Mouse (Mus musculus) right cerebral cortex, postnatal 14 days (tissue): Measurements from ENCODE around the gene Pgam1.
"Not testable (repeated sequence)": the region's sequence is repeated elsewhere in the genome, so short reads cannot be mapped to it uniquely, and the experiment has no call there.

ENCODE experiments used
- DNase-seq: peaks from one replicate; pipeline ENCODE4 v3.0.0; 2022

Pgam1 gene

DNA sequence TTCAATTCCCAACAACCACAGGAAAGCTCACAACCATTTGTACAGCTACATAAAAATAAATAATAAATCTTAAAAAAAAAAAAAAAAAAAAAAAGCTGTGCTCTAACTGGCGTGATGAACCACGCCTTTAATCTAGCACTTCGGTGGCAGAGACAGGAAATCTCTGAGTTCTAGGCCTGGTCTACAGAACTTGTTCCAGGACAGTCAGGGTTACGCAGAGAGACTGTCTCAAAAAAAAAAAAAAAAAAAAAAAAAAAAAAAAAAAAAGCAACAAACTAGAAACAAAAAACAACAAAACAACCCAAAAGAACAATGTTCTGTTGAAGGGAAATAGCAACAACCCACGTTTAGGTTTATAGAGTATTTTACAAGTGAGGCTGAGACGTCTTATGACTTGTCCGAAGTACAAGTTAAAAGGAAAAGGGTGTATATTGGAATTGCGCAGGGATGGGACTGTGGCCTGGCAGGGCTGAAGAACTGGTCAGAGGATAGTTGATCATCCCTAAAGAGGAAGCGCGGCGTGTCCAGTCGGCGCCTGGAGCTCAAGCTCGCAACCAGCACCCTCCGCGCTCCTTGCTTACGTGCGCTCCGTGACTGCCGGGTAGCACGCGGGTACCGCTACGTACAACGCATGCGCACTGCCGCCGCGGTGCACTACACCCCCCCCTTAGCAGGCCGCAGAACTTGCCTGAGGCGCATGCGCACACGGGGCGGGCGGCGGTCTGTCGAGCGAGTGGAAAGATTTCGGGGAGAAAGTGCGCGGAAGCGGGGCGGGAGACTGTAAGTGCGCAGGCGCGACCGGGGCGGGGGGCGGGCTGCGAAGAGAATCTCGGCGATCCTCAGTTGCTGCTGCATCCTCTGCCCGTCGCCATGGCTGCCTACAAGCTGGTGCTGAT, at the start of gene Pgam1:
Gene Pgam1, plus strand, starts transcription at position 746 of the 896 bp plus-strand sequence.
- DNase-seq, result peak; percentile 99

DNA sequence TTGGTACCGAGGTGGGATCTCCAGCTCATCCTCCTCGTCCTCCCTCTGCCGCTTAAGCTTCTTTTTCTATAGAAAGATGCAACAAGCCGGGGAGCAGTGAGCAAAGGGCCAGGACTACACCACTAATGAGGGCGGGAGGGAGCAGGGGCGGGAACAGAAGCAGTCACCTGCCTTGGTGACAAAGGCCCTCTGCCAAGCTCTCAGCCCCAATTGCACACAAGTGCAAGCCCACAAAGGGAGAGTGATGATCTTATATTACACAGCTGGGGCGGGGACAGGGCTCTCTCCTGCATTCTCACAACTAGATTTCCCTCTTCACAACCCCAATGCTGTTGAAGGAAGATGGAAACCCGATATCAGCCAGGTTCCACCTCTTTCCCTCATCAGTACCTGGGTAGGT, 45.0 kb upstream of the Pgam1 start:
- DNase-seq, result no peak

DNA sequence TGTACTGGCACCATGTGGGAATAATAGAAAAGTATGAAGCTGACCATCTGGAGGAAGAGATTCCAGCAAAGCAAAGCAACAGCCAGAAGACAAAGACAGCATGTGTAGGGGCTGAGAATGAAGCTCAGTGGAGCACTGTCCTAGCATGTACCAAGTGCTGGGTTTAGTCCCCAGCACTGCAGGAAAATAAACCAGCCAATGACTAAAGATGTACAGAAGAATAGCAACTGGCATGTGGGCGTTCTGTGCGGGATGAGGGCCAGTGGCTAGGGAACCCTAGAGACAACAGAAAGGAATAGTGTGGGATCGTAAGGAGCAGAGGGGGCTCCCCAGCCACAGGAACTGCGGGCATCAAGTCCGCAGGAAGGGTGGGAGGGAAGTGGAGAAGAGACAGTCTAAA, 42.4 kb upstream of the Pgam1 start:
- no peak for DNase-seq

DNA sequence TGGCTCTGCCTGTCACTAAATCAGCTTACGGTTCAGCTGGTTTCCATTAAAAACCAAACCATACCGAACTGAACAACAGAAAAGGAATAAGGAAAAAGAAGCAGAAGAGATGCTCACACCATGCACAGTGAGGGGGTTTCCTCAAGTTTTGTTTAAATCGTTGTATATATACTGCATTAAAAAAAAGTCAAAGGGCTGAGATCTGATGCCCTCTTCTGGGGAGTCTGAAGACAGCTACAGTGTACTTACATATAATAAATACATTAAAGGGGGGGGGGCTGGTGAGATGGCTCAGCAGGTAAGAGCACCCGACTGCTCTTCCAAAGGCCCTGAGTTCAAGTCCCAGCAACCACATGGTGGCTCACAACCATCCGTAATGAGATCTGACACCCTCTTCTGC, 41.8 kb upstream of the Pgam1 start:
- DNase-seq, result not testable (repeated sequence)

DNA sequence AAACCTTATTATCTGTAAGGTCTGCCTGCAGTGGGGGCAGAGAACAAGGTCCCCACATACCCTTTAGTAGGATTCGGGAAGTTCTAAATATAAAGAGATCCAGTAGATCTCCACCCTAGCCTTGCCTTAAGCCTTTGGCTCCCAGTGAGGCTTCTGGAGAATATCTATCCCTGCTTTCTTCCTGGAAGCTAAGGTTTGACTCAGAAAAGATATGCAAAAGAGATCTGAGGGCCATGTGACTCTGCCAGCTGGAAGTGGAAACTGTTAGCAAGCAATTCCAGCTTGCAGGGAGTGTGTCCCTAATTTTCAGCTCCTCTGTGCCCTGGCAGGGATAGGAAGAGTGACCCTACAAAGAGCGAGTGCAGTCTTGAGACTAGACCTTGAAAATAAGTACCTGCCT, 39.4 kb upstream of the Pgam1 start:
- no peak for DNase-seq

DNA sequence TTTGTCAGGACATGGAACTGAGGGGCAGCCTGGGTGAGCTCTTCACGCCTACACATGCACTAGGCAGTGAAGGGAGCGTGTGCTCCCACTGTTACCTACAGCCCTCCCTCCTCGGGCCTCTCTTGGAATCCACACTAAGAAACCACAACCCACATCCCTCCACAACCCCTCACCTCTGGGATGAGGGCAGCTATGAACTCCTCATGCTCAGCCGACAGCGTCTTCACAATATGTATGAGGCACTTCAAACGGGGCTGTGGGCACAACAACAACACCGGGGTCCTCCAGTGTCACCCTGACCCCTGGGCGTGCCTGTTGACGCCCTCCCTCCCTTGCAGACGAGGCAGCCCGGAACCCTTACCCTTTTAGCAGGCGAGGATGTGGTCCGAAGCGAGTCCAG, 37.4 kb upstream of the Pgam1 start:
- no peak for DNase-seq

DNA sequence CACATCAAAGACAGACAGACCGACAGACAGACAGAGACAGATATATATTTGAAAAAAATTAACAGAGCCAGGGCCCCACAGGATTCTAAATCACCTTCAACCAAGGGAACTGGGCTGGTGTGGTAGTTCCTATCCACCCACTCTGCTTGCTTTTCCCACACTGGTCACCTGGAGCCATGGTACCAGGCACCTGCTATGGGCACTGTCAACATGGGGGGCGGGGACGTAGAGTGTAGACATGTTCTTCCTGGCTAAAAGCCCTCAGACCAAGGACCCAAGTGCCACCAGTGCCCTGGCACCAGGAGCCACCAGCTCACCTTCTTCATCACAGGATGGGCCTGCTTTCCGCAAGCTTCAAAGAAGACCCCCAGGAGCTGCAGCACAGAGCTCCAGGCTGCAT, 29.9 kb upstream of the Pgam1 start:
- no peak for DNase-seq

DNA sequence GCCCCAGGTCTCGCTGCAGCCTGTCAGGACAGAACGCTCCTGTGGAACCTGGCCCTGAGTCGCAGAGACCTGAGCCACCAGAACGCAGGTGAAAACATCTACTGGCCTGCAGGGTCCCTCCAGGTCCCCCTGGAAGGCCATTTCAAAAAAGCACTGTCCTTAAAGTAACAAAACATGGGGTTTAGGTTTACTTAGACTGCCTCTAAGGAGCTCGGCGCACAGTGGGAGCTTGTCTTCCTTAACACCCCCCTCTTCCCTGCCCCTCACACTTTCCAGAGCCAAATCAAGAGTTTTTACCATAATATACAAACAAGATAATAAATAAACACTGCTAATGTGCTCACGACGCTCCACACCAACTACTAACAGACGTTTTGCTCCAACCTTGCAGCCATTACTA, 27.8 kb upstream of the Pgam1 start:
- DNase-seq, result no peak

DNA sequence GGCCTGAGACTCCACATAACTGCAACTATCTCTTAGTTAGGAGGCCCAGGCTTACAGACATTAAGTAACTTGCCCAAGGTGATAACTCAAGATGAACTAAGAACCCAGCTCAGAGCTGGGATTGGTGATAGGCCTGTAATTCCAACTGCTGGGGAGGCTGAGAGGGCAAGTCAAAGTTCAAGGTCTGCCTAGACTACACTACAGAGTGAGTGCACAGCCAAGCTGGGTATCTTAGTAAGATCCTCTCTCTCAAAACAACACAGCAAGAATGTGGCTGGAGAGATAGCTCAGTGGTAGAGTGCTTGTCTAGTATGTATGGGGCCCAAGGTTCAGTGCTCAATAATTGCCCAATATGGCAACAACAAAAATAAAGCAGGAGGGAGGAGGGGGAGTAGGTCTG, 23.5 kb upstream of the Pgam1 start:
- no peak for DNase-seq

DNA sequence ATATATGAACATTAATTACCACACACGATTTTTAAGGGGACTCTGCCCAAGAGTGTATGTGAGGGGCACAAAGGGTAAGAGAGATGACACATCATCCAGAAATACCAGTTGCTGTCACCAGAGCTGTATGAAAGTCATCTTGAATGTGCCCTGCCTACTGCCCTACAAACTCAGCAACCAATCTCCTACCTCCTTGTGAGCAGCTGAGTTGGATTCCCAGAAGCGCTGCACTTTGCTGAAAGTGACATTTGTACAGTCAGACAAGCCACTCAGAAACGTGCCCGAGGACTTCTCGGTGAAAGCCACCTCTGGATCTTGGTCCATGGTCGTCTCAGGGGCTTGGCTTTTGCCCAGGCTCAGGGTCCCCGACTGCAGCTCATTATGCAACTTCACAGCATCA, 16.8 kb upstream of the Pgam1 start:
- no peak for DNase-seq

DNA sequence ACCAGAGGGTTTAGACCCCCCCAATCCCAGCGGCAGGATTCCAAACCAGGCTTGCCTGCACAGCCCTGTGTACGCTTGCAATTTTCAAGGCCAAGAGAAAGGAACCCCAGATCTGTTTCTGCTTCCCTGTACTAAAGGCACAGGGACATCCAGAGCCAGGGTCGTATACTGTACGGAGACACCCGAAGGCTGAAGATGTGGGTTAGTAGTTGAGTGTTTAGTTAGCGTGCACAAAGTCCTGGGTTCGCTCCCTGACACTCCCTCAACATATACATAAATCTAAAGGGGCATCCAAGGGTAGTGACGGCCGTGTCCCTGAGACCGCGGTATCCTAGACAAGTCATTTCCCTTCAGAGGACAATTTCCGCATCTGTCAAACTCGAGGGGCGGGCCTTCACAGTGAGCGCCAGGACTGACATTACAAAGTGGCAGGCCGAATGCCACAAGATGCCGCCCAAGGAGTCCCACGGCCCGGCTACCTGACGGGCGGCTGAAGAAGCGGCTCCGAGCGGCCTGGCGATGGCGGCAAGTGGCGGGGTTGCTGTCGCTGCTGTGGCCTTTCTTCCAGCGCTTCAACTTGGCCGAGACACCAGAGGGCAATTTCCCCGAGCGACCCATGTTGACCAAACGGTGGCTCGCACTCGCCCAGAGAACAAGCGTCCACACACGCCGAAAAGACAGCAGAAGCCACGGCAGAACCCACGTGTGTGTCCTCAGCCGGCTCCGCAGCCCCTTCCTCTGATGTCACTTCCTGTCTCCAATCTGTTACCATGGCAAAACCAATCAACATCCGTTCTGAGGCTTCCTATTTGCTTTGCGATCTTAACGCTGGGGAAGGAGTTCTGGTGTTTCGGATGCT, 16.0 kb upstream of the Pgam1 start, which contains the start of gene Rrp12:
Gene Rrp12, minus strand, starts transcription at position 714 of the 859 bp plus-strand sequence.
- DNase-seq, result peak; percentile 71

DNA sequence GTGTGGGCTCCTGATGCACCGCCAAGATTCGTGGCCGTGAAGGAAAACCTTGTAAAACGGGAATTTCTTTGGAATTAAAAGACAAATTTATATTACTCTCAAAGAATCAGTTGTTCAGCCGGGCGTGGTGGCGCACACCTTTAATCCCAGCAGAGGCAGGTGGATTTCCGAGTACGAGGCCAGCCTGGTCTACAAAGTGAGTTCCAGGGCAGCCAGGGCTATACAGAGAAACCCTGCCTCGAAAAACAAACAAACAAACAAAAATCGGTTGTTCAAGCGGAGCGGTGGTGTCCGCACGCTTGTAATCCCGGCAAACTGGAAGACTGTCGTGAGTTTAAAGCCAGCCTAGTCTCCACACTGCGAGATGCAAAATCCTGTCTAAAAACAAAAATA, 15.4 kb upstream of the Pgam1 start:
- no peak for DNase-seq

DNA sequence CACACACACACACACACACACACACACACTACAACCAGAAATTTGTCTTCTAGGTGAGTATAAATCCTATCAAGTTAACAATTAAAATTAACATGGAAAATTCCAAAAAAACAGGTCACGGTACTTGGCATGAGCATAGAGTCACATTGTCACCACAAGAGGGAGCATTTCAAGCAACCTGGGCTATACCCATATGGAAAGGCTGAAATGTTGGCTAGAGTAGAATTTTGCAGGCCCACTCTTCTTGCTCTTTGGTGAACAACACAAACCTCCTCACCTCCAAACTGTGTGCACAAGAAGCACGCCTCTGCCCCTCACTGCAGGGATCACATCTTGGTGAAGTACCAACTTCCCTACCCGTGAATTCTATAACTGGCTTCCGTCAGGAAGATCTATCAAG, 12.9 kb upstream of the Pgam1 start:
- no peak for DNase-seq

DNA sequence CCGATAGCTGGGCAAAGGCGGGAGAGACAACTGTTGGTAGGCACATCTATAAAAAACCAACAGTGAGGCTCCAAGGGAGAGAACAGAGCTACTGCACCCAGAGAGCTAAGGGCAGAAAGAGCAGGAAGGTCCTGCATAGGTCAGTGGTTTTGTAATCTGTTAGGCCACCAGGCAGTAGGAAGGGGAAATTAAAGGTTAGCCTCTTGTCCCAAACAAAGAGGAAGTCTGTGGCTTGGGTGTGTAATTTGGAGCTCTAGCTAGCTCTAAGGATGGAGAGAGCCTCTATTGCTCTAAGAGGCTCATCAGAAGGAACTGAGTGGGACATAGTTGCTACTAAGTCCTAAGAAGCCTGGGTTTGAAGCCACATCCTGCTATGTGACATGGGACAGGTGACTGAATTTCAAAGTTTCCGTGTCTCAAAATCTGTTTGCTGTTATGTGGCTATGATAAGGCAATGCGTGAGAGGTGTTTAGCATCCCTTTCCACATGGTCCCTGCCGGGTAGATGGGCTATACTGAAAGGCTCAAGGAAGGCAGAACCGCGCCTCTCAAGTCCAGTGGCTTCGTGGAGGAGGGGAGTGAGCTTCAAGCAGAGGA, 11.1 kb upstream of the Pgam1 start:
- DNase-seq, result no peak

DNA sequence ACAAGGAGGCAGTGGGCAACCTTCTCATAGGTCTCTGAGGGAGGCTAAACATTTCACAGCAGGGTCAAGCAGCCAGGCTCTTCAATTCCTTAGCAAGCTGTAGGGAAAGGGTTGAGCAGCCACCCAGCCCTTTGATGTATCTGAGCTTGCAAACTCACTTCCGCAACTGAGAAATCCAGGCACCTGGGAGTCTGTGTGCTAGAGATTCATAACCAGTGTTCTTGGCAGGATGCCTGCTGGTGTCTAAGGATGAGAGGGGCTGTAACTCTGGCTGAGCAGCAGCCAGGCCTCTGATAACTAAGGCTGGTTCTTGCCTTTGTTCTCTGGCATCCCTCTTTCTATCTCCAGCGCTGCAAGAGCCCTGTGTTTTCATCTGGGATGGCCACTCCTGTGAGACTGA, 10.0 kb upstream of the Pgam1 start:
- DNase-seq, result no peak

DNA sequence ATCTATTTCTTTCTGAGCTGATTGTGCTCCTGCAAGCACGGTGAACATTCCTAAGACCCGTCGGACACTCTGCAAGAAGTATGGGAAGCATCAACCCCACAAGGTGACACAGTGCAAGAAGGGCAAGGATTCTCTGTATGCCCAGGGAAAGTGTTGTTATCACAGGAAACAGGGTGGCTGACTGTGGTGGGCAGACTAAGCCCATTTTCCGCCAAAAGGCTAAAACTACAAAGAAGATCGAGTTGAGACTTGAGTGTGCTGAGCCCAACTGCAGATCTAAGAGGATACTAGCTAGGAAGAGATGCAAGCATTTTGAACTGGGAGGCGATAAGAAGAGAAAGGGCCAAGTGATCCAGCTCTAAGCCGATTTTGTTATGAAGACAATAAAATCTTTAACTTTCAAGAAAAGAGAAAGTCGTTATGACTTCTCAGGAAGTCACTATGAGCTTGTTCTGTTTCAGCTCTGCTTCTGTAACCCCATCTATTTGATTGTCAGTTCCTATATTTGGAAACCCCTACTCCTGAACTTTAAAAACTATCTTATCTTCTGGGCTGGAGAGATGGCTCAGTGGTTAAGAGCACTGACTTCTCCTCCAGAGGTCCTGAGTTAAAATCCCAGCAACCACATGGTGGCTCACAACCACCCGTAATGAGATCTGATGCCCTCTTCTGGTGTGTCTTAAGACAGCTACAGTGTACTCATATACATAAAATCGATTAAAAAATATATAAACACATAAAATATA, 8.7 kb upstream of the Pgam1 start:
- DNase-seq, result no peak

DNA sequence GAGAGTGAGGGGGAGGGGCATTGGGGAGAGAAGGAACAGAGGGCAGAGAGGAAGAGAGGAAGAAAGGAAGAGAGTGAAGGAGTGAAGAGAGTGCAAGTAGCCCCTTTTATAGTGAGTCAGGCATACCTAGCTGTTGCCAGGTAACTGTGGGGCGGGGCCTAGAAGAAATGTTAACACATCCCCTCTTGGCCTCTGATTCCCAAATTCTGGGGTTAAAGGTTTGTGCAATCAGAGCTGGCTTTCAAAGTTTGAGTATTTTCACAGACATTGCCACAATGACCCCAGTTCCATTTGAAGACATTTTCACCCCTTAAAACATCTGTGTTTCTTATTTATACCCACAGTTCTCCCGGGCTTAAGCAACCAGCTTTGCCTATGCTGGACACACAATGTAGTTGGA, 6.5 kb upstream of the Pgam1 start:
- DNase-seq, result no peak

DNA sequence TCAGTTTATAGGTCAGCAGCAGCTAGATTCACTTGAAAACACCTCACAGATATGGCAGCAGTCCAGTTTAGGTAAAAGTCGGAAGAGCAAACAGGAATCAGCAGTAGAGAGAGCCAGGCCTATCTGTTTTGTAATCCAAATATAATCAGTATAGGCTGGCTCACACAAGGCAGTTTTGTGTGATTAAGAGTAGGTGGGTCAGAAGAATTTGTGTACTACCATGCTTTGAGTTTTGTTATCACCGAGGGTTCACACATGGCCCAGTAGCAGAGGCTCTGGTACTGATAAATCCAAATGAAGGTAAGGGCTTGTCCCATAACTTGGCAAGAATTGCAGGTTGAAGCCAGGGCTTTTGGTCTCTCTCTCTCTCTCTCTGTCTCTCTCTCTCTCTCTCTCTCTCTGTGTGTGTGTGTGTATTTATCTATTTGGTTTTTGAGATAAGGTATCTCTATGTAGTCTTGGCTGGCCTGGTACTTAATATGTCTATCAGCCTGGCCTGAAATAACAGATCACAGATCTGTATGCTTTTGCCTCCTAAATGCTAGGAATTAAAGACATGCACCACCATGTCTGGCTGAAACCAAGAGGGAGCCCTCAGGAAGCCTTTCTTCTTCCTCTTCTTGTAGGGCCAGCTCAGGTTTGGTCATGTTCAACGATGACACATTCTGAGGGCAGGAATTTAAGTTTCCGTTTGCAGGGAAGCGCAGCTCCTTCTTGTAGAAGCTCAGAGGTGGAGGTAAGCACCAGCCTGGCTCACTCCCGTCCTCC, 5.2 kb upstream of the Pgam1 start:
- no peak for DNase-seq

DNA sequence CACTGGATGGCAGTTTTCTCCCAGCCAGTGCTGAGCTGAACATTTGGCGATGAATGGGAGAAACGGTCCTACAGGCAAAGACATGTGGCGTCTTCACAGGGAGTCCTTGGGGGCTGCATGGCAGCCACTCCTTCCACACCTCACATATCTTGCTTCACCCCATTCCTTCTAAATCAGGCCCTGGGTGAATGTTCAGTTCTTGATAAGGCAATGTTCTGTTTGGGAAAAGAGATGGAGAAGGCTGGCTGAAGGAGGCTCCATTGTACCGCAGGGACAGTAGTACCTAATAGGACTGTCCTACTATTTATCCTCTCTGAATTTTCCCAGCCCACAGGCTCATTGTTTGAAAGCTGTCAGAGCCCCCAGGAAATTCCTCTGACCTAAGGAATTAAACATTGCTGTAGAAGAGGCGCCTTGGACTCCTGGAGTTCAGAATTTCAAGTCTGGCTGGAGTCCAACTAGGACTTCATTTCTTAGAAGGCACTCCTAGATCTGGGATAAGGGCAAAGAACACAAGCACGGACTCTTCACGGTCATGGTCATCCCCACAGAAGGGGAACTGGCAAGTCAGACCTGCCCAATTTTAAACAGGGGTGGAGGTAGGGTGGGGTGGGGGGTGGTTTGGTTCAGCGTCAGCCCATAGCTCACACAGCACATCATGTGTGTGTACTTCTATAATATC, 4.5 kb upstream of the Pgam1 start:
- DNase-seq, result no peak

DNA sequence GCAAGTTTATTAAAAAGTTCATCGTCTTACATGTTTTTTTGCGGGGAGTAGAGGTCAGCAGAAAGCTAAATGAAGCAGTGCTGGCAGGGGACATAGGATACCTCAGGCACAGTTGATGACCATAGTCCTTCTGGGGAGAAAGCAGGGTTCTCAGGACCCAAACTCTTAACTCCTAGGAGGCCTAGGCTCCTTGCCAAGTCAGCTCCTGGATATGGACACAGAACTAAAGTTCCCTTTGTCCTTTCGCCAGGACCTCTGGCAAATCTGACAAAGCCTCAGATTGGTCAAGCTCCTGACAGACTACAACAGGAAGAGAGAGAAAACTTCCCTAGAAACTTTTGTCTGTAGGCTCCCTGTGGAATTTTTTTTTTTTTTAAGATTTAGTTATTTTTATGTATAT, 3.0 kb upstream of the Pgam1 start:
- DNase-seq, result no peak

DNA sequence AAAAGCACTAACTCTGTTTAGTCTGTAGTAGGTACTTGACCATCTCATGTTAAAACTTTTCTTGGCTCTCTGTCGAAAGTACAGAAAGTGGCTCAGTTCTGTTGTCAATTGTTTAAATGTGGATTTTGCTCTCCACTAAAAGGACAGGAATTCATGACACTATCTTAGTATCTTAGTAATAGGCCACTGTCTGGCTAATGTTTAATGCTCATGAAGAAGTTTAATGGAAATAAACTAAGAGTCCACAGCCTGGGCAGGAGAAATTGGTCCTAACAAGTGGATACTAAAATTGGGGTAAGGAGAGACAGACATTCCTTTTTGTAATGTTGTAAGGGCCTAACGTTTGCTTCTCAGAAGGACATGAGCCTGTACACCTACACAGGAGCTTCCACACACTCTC, 1.3 kb upstream of the Pgam1 start:
- DNase-seq, result no peak
